Mouse (Mus musculus): ENCODE data around the gene Ift140. TPM values are rescaled to one million over a fixed set of nuclear protein-coding genes. Genes with fewer than 3 reads are reported as not detected.
"Not testable (repeated sequence)": the region's sequence is repeated elsewhere in the genome, so short reads cannot be mapped to it uniquely, and the experiment has no call there.

Gene Ift140
- polyA plus RNA-seq, 1 experiment from 2014 or later = 22.0 TPM

- Histone ChIP-seq H3K27me3 (no peaks in the 10 kb centered on the region; the same call in 1 of the 2 replicates), H3K4me1 (peaks cover 7% of the 10 kb centered on the region), H3K4me3 (no peak overlapping the region), H3K9ac (no peak overlapping the region), H3K9me3 (no peaks in the 10 kb centered on the region), H3K27ac (no peak overlapping the region), H3K36me3 (no peaks in the 10 kb centered on the region), H3K4me2 (no peak overlapping the region)
- no peak for ATAC-seq (ENCODE audit: insufficient number of reproducible peaks, insufficient read depth, low FRiP score, low TSS enrichment, low read depth)
- 31% methylated on average over 7 of the region's 7 CpGs for WGBS
Observed at GRCm38 (mm10) chr17:25123979-25124378, 108.1 kb downstream of the Ift140 start.

GRCm38 (mm10) chr17:25125442-25126060, 109.7 kb downstream of the Ift140 start:
- not testable (repeated sequence) for H3K4me2 ChIP-seq; H3K9me3 ChIP-seq; H3K9ac ChIP-seq; H3K4me1 ChIP-seq; H3K4me3 ChIP-seq; H3K27me3 ChIP-seq; H3K36me3 ChIP-seq; H3K27ac ChIP-seq; ATAC-seq (ENCODE audit: insufficient number of reproducible peaks, insufficient read depth, low FRiP score, low TSS enrichment, low read depth)
- 67% methylated on average over 3 of the region's 3 CpGs for WGBS

- no peaks in the 10 kb centered on the region for H3K4me1 ChIP-seq
- no peaks in the 10 kb centered on the region for H3K36me3 ChIP-seq
- ATAC-seq (ENCODE audit: insufficient number of reproducible peaks, insufficient read depth, low FRiP score, low TSS enrichment, low read depth) = no peak
- H3K4me3 ChIP-seq = no peak overlapping the region
- H3K27ac ChIP-seq = no peak overlapping the region
- no peak overlapping the region for H3K4me2 ChIP-seq
- H3K9ac ChIP-seq = no peak overlapping the region
- H3K9me3 ChIP-seq = no peaks in the 10 kb centered on the region
- H3K27me3 ChIP-seq = no peaks in the 10 kb centered on the region; the same call in 1 of the 2 replicates
- WGBS = 67% methylated on average over 8 of the region's 8 CpGs
Observed at GRCm38 (mm10) chr17:25127079-25127478, 111.2 kb downstream of the Ift140 start.

DNA sequence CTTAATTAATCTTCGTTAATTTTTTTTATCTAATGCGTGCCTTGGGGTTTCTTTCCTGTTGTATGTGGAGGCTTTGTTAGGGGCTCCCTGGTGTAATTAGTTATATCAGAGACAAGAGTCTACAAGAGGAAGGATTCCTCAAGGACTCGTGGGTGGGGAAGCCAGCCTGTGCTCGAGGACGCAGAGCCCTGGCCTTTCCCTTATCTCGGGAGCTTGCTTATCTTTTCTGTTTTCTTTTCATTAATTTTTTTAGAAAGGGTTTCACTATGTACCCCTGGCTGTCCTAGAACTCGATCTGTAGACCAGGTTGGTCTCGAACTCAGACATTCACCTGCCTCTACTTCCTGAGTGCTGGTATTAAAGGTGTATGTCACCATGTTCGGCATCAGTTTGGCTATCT, 111.8 kb downstream of the Ift140 start:
- ATAC-seq (ENCODE audit: insufficient number of reproducible peaks, insufficient read depth, low FRiP score, low TSS enrichment, low read depth) = no peak
- WGBS = 73% methylated on average over 9 of the region's 9 CpGs
- H3K9me3 ChIP-seq = no peaks in the 10 kb centered on the region

GRCm38 (mm10) chr17:25130060-25130459, 114.2 kb downstream of the Ift140 start:
- Histone ChIP-seq H3K9ac (no peak overlapping the region), H3K4me1 (peaks cover 9% of the 10 kb centered on the region), H3K4me3 (no peak overlapping the region), H3K4me2 (no peak overlapping the region), H3K9me3 (no peaks in the 10 kb centered on the region), H3K36me3 (no peaks in the 10 kb centered on the region), H3K27me3 (no peaks in the 10 kb centered on the region), H3K27ac (no peak overlapping the region)
- 83% methylated on average over 1 of the region's 1 CpGs for WGBS
- ATAC-seq (ENCODE audit: insufficient number of reproducible peaks, insufficient read depth, low FRiP score, low TSS enrichment, low read depth) = no peak

More for the DNA sequence above, 111.8 kb downstream of the Ift140 start:
- Histone ChIP-seq H3K4me2 (no peak overlapping the region), H3K9ac (no peak overlapping the region), H3K27me3 (no peaks in the 10 kb centered on the region; the same call in 1 of the 2 replicates), H3K36me3 (no peaks in the 10 kb centered on the region), H3K4me1 (no peaks in the 10 kb centered on the region), H3K4me3 (no peak overlapping the region), H3K27ac (no peak overlapping the region)

DNA sequence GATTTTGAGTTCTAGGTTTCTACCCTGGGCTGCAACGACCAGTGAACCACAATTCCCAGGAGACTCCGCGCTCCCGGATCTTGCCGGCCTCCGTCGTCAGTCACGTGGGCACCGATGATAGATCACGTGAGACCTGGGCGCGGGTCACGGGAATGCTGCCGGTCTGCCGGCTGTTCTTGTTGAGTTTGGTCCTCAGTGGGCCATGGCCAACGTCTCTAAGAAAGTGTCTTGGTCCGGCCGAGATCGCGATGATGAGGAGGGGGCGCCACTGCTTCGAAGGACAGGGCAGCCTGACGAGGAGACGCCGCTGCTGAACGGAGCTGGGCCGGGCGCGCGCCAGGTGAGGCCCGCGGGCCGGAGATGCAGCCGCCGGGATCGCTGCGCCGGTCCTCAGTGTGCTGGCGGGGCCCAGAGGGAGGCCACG, 117.4 kb downstream of the Ift140 start, which contains the start of gene Clcn7:
Clcn7 (plus strand) TSS at position 117 of the 424 bp plus-strand sequence.
- peak within 1 kb of the TSS; percentile 95 for H3K4me3 ChIP-seq
- under 1% methylated on average over 40 of the region's 40 CpGs for WGBS
- peaks cover 15% of the 10 kb centered on the region; the same call in 1 of the 2 replicates for H3K36me3 ChIP-seq
- H3K27me3 ChIP-seq = no peaks in the 10 kb centered on the region
- peak; percentile 90; the same call in 1 of the 2 replicates for ATAC-seq (ENCODE audit: insufficient number of reproducible peaks, insufficient read depth, low FRiP score, low TSS enrichment, low read depth)
- H3K4me2 ChIP-seq = peak within 1 kb of the TSS; percentile 80
- H3K27ac ChIP-seq = peak within 1 kb of the TSS; percentile 51; the same call in 1 of the 2 replicates
- peak within 1 kb of the TSS; percentile 90 for H3K9ac ChIP-seq
- peaks cover 9% of the 10 kb centered on the region for H3K4me1 ChIP-seq
- H3K9me3 ChIP-seq = no peaks in the 10 kb centered on the region

GRCm38 (mm10) chr17:25135622-25136021, 119.7 kb downstream of the Ift140 start:
- no peak overlapping the region for H3K27ac ChIP-seq
- H3K4me1 ChIP-seq = peaks cover 9% of the 10 kb centered on the region
- ATAC-seq (ENCODE audit: insufficient number of reproducible peaks, insufficient read depth, low FRiP score, low TSS enrichment, low read depth) = no peak
- no peak overlapping the region for H3K4me3 ChIP-seq
- H3K4me2 ChIP-seq = no peak overlapping the region
- peaks cover 15% of the 10 kb centered on the region; the same call in 1 of the 2 replicates for H3K36me3 ChIP-seq
- 89% methylated on average over 6 of the region's 6 CpGs for WGBS
- H3K9me3 ChIP-seq = no peaks in the 10 kb centered on the region
- no peaks in the 10 kb centered on the region for H3K27me3 ChIP-seq
- no peak overlapping the region for H3K9ac ChIP-seq

- WGBS = 97% methylated on average over 1 of the region's 1 CpGs
- no peak overlapping the region for H3K27ac ChIP-seq
- H3K4me3 ChIP-seq = no peak overlapping the region
- no peak overlapping the region for H3K4me2 ChIP-seq
- no peak for ATAC-seq (ENCODE audit: insufficient number of reproducible peaks, insufficient read depth, low FRiP score, low TSS enrichment, low read depth)
- no peaks in the 10 kb centered on the region for H3K9me3 ChIP-seq
- no peak overlapping the region for H3K9ac ChIP-seq
- H3K36me3 ChIP-seq = peaks cover 18% of the 10 kb centered on the region; the same call in 1 of the 2 replicates
- H3K27me3 ChIP-seq = no peaks in the 10 kb centered on the region
- H3K4me1 ChIP-seq = peaks cover 8% of the 10 kb centered on the region
Observed at GRCm38 (mm10) chr17:25138803-25139202, 122.9 kb downstream of the Ift140 start.

DNA sequence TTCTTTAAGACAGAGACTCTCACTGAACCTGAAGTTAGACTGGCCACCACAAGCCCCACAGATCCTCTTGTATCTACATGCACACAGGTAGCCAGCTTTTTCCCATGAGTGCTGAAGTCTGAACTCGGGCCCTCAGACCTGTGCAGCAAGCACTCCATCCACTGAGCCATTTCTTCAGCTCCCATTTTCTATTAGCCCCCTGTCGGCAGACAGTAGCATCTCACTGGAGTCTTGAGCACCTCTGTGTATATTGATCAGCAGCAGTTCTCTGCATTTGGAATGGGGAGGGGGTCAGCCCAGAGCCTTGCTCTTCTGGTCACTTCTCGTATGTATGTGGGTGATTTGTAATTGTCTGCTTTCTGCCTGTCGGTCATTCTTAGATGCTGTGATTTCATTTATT, 124.1 kb downstream of the Ift140 start:
- Histone ChIP-seq H3K36me3 (peaks cover 27% of the 10 kb centered on the region; the same call in 1 of the 2 replicates), H3K9ac (no peak overlapping the region), H3K4me2 (no peak overlapping the region), H3K4me1 (no peaks in the 10 kb centered on the region), H3K27ac (no peak overlapping the region), H3K4me3 (no peak overlapping the region), H3K9me3 (no peaks in the 10 kb centered on the region), H3K27me3 (no peaks in the 10 kb centered on the region)
- WGBS = 75% methylated on average over 4 of the region's 4 CpGs
- ATAC-seq (ENCODE audit: insufficient number of reproducible peaks, insufficient read depth, low FRiP score, low TSS enrichment, low read depth) = no peak

Other genes starting within 250 kb of the Ift140 start
- gene Meiob, start 211.8 kb upstream of the Ift140 start, polyA plus RNA-seq (2015; fragmentation: Nextera tagmentation; extraction: Ambion mirVana) = 0.19 TPM in 1 of 2 replicates, not detected in the other
- 28.3 and 28.4 TPM in 2 replicates for gene Hagh, start 175.9 kb upstream of the Ift140 start, polyA plus RNA-seq (2015; fragmentation: Nextera tagmentation; extraction: Ambion mirVana)
- gene Fahd1, start 165.7 kb upstream of the Ift140 start, polyA plus RNA-seq (2015; fragmentation: Nextera tagmentation; extraction: Ambion mirVana) = 20.3 and 22.4 TPM in 2 replicates
- 0.37 and 0.42 TPM in 2 replicates for gene Igfals, start 150.1 kb upstream of the Ift140 start, polyA plus RNA-seq (2015; fragmentation: Nextera tagmentation; extraction: Ambion mirVana)
- gene Nubp2, start 129.7 kb upstream of the Ift140 start, polyA plus RNA-seq (2015; fragmentation: Nextera tagmentation; extraction: Ambion mirVana) = 46.3 and 51.5 TPM in 2 replicates
- gene Spsb3, start 129.4 kb upstream of the Ift140 start, polyA plus RNA-seq (2015; fragmentation: Nextera tagmentation; extraction: Ambion mirVana) = 39.3 and 43.2 TPM in 2 replicates
- gene Eme2, start 121.0 kb upstream of the Ift140 start, polyA plus RNA-seq (2015; fragmentation: Nextera tagmentation; extraction: Ambion mirVana) = 31.9 and 34.4 TPM in 2 replicates
- 86.1 and 93.0 TPM in 2 replicates for gene Mrps34, start 121.0 kb upstream of the Ift140 start, polyA plus RNA-seq (2015; fragmentation: Nextera tagmentation; extraction: Ambion mirVana)
- gene Nme3, start 119.6 kb upstream of the Ift140 start, polyA plus RNA-seq (2015; fragmentation: Nextera tagmentation; extraction: Ambion mirVana) = 48.9 and 58.2 TPM in 2 replicates
- gene Mapk8ip3, start 79.1 kb upstream of the Ift140 start, polyA plus RNA-seq (2015; fragmentation: Nextera tagmentation; extraction: Ambion mirVana) = 41.6 and 43.0 TPM in 2 replicates
- 217 and 236 TPM in 2 replicates for gene Jpt2, start 55.4 kb upstream of the Ift140 start, polyA plus RNA-seq (2015; fragmentation: Nextera tagmentation; extraction: Ambion mirVana)
- 8.5 and 9.7 TPM in 2 replicates for gene Cramp1l, start 297 bp upstream of the Ift140 start, polyA plus RNA-seq (2015; fragmentation: Nextera tagmentation; extraction: Ambion mirVana)
- 15.2 and 18.4 TPM in 2 replicates for gene Tmem204, start 67.5 kb downstream of the Ift140 start, polyA plus RNA-seq (2015; fragmentation: Nextera tagmentation; extraction: Ambion mirVana)
- gene Telo2, start 99.9 kb downstream of the Ift140 start, polyA plus RNA-seq (2015; fragmentation: Nextera tagmentation; extraction: Ambion mirVana) = 48.1 and 53.5 TPM in 2 replicates
- gene Ptx4, start 104.7 kb downstream of the Ift140 start, polyA plus RNA-seq (2015; fragmentation: Nextera tagmentation; extraction: Ambion mirVana) = 0.83 and 1.2 TPM in 2 replicates
- gene Clcn7, start 117.3 kb downstream of the Ift140 start, polyA plus RNA-seq (2015; fragmentation: Nextera tagmentation; extraction: Ambion mirVana) = 26.0 and 27.8 TPM in 2 replicates
- gene Ccdc154, start 146.4 kb downstream of the Ift140 start, polyA plus RNA-seq (2015; fragmentation: Nextera tagmentation; extraction: Ambion mirVana) = not detected in 2 replicates
- gene Gm38655, start 159.4 kb downstream of the Ift140 start, polyA plus RNA-seq (2015; fragmentation: Nextera tagmentation; extraction: Ambion mirVana) = 0.31 TPM in 1 of 2 replicates, not detected in the other
- gene BC003965, start 168.5 kb downstream of the Ift140 start, polyA plus RNA-seq (2015; fragmentation: Nextera tagmentation; extraction: Ambion mirVana) = 34.9 and 35.5 TPM in 2 replicates
- gene Unkl, start 172.3 kb downstream of the Ift140 start, polyA plus RNA-seq (2015; fragmentation: Nextera tagmentation; extraction: Ambion mirVana) = 9.7 and 11.8 TPM in 2 replicates
- gene Gnptg, start 224.0 kb downstream of the Ift140 start, polyA plus RNA-seq (2015; fragmentation: Nextera tagmentation; extraction: Ambion mirVana) = 33.9 and 34.3 TPM in 2 replicates
- gene Tsr3, start 224.1 kb downstream of the Ift140 start, polyA plus RNA-seq (2015; fragmentation: Nextera tagmentation; extraction: Ambion mirVana) = 54.4 and 57.2 TPM in 2 replicates
- 1.8 and 2.2 TPM in 2 replicates for gene Baiap3, start 240.3 kb downstream of the Ift140 start, polyA plus RNA-seq (2015; fragmentation: Nextera tagmentation; extraction: Ambion mirVana)